Mouse (Mus musculus) brain, adult 2 months (tissue): Measurements from ENCODE around the gene Nt5dc3.
A peak's percentile ranks its signal among the peaks of the same experiment; 100 is the strongest.

Experiments used
- DNase-seq: peaks from one replicate; pipeline ENCODE4 v3.0.0; 2011; ENCODE audit warnings: low read depth, low spot score

The Nt5dc3 gene

GRCm38 (mm10) chr10:86779117-86779755 is 431 bp downstream of the Nt5dc3 start:
- DNase-seq = peak; percentile 68

GRCm38 (mm10) chr10:86779816-86780500 is 1.2 kb downstream of the Nt5dc3 start:
- DNase-seq = no peak

- no peak for DNase-seq
These were observed 2.8 kb downstream of the Nt5dc3 start for GRCm38 (mm10) chr10:86781641-86782040.

- no peak for DNase-seq
These were observed 3.9 kb downstream of the Nt5dc3 start for GRCm38 (mm10) chr10:86782656-86783055.

DNA sequence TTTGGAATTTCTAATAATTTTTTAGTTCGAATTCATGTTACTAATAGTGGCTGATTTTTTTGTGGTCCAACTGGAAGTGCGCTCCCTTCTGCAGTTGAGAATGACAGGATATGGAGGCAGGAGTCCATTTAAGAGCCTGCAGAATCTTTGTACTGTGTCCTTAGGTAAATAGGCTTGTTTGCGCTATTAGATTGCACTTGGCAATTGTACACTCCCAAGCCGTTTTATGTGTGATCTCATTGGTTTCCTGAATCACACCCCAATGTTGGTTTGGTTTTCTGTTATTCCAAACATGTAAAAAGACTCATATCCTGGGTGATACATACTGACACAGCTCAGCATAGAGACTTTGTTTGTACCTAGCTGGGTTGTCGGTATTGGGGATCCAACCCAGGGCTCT is 4.8 kb downstream of the Nt5dc3 start:
- DNase-seq = no peak

- no peak for DNase-seq
These were observed 5.4 kb downstream of the Nt5dc3 start for GRCm38 (mm10) chr10:86784126-86784675.

GRCm38 (mm10) chr10:86785396-86785795 is 6.6 kb downstream of the Nt5dc3 start:
- no peak for DNase-seq

DNA sequence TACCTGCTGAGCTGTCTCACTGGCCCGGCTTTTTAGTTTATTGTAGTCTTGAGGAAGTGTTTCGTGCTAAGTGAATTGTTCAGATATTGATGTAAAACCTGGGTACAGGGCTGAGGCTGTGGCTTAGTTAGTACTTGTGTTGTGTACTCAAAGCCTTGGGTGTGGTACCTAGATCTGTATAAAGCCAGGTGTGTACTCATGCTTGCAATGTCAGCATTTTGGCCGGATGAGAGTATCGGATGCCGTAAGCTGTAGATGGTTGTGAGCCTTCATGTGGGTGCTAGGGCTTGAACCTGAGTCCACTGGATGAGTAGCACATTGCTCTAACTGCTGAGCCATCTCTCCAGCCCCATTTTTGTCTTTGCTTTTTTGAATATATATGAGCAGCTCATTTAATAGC is 7.3 kb downstream of the Nt5dc3 start:
- no peak for DNase-seq

GRCm38 (mm10) chr10:86788193-86788592 is 9.4 kb downstream of the Nt5dc3 start:
- peak; percentile 39 for DNase-seq

DNA sequence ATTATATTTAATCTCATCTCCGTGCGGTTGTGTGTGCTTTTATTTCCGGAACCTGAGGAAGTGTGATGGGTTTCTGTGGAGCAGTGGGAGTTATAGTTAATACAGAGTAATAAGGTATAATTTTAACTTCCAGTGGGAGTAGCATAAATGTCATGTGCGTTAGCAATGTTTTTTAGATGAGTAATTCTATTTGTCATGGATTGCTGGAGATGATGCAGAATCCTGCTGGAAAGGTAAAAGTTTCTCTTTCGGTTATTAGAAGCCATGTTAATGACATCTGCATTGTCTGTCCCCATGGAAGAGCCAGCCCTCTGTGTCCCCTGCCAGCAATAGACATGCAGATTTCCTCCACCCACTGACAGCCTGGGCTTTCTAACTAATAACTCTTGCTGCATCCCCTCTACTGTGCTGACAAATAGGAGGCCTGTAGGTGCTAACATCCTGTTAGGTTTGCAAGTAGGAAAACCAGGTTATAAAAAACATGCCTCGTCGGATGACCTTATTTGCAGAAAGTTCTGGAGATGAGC is 10.4 kb downstream of the Nt5dc3 start:
- peak; percentile 60 for DNase-seq

GRCm38 (mm10) chr10:86791507-86792184 is 12.8 kb downstream of the Nt5dc3 start:
- no peak for DNase-seq

DNA sequence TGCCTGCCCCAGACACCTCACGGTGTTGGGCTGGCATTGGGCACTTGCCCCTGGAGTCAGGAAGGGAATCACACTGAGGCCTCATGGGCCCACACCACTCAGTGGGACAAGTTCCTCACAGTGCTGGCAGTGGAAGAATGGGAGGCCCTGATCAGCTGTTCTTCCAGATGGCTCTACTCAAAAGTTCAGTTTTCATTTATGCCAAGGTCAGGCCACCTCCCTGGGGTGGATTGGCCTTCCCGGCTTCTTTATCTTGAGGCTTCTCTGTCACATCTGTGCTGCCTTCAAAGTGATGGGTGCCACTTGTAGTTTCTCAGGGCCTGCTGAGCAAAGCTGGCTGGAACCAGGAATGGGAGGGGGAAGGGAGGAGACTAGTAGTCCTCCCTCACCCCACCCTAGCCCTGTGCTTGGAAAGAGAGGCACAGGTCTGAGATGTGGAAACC is 14.7 kb downstream of the Nt5dc3 start:
- DNase-seq = no peak

GRCm38 (mm10) chr10:86794196-86794595 is 15.4 kb downstream of the Nt5dc3 start:
- no peak for DNase-seq

- DNase-seq = peak; percentile 72
These were observed 16.2 kb downstream of the Nt5dc3 start for GRCm38 (mm10) chr10:86794794-86795535.

DNA sequence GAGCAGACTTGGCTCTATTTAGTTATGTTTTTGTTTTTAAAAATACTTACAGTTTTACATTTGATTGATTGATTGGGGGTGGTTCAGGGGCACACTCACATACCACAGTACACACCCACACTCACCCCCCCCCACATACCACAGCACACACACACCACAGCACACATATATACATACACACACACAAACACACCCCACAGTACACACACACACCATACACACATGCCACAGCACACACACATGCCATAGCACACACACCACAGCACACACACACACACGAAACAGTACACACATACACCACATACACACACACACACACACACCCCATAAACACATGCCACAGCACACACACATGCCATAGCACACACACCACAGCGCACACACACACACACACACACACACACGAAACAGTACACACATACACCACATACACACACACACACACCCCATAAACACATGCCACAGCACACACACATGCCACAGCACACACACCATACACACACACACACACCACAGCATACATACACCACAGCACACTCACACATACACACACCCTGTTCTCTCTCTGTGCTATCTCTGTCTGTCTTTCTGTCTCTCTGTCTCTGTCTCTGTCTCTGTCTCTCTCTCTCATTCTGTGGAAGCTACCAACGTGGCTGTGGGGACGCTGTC is 17.4 kb downstream of the Nt5dc3 start:
- no peak for DNase-seq

DNA sequence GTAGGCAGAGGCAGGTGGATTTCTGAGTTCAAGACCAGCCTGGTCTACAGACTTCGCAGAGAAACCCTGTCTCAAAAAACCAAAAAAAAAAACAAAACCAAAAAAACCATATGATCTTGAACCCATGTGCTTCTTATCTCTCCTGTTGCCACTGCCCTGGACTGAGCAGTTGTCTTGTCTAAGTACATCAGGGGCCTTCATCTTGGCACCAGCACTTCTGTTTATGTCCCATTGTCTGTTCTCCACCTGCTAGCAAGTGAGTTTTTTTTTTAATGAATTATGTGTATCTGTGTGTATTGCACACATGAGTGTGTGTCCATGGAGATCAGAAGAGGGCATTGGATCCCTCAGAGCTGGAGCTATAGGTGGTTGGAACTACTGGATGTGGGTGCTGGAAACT is 28.6 kb downstream of the Nt5dc3 start:
- DNase-seq = no peak

DNA sequence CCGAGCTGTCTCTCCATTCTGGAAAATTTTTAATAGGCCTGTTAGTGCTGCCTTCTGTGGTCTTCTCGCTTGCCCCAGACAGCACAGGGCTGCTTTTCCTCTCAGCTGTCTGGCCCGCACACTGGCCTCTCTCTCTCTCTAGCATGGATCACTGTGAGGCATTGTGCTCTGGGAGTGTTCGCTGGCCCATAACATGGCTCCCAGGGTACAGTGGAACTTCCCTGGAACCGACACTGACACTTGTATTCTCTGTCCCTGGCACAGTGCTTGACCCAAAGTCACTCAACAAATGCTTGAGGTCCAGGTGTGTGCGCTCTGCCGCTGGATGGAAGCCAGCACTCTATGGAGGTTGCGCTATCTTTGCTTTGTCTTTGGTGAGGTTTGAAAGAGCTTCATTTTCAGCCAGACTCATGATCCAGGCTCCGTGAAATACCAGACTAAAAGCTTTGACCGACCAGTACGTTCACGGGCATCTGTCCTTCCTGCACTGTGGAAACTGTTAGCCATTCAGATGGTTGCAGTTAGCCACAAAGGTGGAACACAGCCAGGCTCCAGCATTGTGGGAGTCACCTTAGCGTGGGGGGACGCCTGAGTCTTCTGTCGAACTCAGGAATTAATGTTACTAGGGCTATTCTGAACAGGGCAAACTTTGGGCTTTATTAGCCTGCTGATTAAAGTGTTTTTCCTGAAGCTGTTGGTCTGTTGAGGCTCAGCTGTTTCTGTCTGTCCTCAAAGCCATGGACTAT is 29.4 kb downstream of the Nt5dc3 start:
- peak; percentile 53 for DNase-seq

DNA sequence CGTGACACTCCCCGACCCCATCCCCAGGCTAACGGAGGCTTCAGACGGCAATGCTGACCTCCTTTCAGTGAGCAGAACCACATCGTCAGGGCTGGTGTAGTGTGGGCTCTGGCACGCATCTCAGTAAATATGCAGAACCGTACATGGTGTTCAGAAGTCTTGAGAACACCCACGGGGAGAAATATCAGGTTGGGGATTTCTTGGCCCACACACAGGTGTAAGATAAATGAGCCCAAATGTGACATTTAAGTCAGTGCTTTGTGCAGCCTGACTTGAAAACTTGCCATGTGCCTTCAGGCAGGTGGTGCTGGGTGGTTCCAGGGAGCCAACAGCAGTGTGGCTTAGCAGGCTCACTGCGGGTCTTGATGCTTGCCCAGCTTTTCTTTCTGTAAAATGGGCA is 31.2 kb downstream of the Nt5dc3 start:
- DNase-seq = peak; percentile 83

DNA sequence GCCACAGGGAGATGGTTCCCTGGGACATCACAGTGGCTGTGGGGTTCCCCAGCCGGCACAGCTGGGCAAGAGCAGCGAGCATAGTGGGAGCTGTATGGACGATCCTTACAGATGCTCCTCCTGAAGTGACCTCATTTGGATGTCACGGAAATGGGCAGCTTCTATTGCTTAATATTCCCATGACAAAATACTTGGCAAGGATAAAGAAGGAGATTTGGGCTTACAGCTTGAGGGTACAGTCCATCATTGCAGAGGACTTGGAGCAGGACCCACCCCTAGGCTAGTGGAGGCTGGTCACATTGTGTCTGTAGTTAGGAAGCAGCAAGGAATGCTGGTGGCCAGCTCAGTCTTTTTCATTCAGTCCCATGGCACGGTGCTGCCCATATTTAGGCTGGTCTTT is 31.8 kb downstream of the Nt5dc3 start:
- DNase-seq = no peak
